Mouse (Mus musculus): Measurements from ENCODE around the gene Ddx4. TPM values are rescaled to one million over a fixed set of nuclear protein-coding genes. Genes with fewer than 3 reads are reported as not detected.
A peak's percentile ranks its signal among the peaks of the same experiment; 100 is the strongest.

Ddx4 gene
- polyA plus RNA-seq, 1 experiment, result 0.05 TPM

DNA sequence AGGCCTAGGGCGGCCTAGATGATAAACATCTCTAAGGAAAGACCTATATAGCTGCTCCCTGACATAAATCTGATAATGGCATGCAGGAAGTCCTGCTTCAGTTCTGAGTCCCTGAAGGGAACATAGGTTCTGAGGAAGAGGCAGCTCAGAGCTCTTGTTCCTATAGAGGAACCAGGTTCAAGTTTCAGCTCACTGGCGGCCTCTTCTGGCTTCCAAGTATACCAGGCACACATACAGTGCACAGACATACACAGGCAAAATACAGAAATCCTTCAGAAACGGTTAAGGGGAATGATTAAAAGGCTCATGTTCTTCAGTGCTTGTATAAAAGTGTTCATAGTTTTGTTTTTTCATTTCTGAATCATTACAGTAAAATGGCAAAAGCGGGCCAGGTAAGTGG, 25.9 kb upstream of the Ddx4 start:
- WGBS, result 96% methylated on average over 4 of the region's 4 CpGs
- TF ChIP-seq POLR2A (IDR thresholded peaks at IDR 0.05; ENCODE audit: low read depth, low read length) (no peak), CTCF (conservative IDR thresholded peaks at IDR 0.05; ENCODE audit: insufficient read depth, insufficient read length, low read depth, low read length) (no peak)
- no peak overlapping the region for H3K27ac ChIP-seq (ENCODE audit: insufficient read depth, low read depth, low read length)
- H3K36me3 ChIP-seq (ENCODE audit: control insufficient read depth, insufficient read depth, low read length), result no peaks in the 10 kb centered on the region
- H3K4me3 ChIP-seq (ENCODE audit: insufficient read depth, low read depth, low read length), result no peak overlapping the region
- no peaks in the 10 kb centered on the region for H3K27me3 ChIP-seq (replicated peaks; ENCODE audit: control insufficient read depth, insufficient read depth, low read length)
- no peak for DNase-seq
- no peaks in the 10 kb centered on the region for H3K4me1 ChIP-seq (ENCODE audit: control insufficient read depth, insufficient read depth, low read length)

DNA sequence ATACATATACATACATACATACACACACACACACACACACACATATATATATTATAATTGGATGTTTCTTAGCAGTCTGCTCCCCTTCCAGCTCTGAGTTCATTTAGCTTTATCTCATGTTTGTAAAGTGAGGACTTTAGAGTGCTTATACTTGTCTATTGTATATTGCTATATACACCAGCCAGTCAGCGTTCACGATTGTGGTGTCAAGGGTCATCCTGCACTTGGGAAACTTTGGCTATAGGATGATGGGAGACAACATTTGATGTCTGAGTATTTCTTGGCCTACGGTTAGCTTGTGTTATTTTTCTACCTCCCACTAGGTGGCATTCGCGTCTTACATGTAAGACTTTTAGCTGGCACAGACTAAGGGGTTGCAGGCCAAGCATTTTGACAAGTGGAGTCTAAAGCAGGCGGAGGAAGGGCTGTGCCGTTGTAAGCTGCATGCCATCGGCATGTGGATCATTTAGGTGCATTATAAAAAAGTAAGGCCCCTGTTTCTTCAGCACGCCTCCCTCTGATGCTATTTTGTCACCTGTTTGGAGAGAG, 21.7 kb upstream of the Ddx4 start:
- Histone ChIP-seq H3K36me3 (ENCODE audit: control insufficient read depth, insufficient read depth, low read length) (no peaks in the 10 kb centered on the region), H3K4me1 (ENCODE audit: control insufficient read depth, insufficient read depth, low read length) (no peaks in the 10 kb centered on the region), H3K27me3 (replicated peaks; ENCODE audit: control insufficient read depth, insufficient read depth, low read length) (no peaks in the 10 kb centered on the region), H3K4me3 (ENCODE audit: insufficient read depth, low read depth, low read length) (no peak overlapping the region), H3K27ac (ENCODE audit: insufficient read depth, low read depth, low read length) (no peak overlapping the region)
- no peak for TF ChIP-seq POLR2A (IDR thresholded peaks at IDR 0.05; ENCODE audit: low read depth, low read length)
- peak; percentile 72 for TF ChIP-seq CTCF (conservative IDR thresholded peaks at IDR 0.05; ENCODE audit: insufficient read depth, insufficient read length, low read depth, low read length)
- peak; percentile 82 for DNase-seq
- WGBS, result 6% methylated on average over 9 of the region's 9 CpGs

DNA sequence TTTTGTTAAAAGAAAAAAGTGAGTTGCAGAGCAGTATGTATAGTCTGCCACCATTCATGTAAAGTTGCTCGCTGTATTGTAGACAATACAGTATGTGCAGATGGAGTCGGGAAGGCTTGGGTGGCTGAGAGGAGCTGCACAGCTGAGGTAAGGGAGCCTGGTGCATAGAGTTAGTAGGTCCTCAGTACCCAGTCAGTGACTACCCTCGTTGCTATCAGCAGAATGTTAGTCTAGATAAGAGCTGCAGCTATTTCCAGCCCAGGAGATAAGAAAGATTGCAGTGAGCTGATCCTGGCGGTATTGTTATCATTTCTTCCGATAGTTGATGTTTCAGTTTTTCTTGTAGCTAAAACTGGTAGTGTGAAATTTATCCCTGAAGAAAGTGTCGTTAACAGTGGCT, 20.5 kb upstream of the Ddx4 start:
- 82% methylated on average over 6 of the region's 6 CpGs for WGBS
- Histone ChIP-seq H3K27me3 (replicated peaks; ENCODE audit: control insufficient read depth, insufficient read depth, low read length) (no peaks in the 10 kb centered on the region), H3K27ac (ENCODE audit: insufficient read depth, low read depth, low read length) (no peak overlapping the region), H3K4me1 (ENCODE audit: control insufficient read depth, insufficient read depth, low read length) (no peaks in the 10 kb centered on the region), H3K4me3 (ENCODE audit: insufficient read depth, low read depth, low read length) (no peak overlapping the region), H3K36me3 (ENCODE audit: control insufficient read depth, insufficient read depth, low read length) (no peaks in the 10 kb centered on the region)
- no peak for TF ChIP-seq POLR2A (IDR thresholded peaks at IDR 0.05; ENCODE audit: low read depth, low read length)
- no peak for TF ChIP-seq CTCF (conservative IDR thresholded peaks at IDR 0.05; ENCODE audit: insufficient read depth, insufficient read length, low read depth, low read length)
- no peak for DNase-seq

DNA sequence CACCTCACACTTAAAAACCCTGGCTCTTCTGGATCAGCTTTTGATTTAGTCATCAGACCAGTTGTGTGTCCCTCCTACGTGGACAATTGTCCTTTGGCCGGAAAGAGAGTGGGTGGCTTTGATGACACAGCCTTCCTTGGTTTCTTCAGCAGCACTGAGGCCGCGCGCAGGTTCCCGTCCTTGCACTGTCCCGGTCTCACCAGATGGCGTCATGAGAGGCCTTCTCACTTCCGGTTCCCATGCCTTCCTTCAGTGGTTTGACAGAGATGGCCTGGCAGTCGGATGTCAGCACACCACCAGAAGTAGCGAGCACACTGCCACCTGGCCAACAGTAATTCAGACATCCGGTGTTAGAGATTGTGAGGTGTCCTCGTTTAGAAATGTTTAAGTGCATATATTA, 19.4 kb upstream of the Ddx4 start:
- Histone ChIP-seq H3K27me3 (replicated peaks; ENCODE audit: control insufficient read depth, insufficient read depth, low read length) (no peaks in the 10 kb centered on the region), H3K27ac (ENCODE audit: insufficient read depth, low read depth, low read length) (no peak overlapping the region), H3K4me1 (ENCODE audit: control insufficient read depth, insufficient read depth, low read length) (no peaks in the 10 kb centered on the region), H3K4me3 (ENCODE audit: insufficient read depth, low read depth, low read length) (no peak overlapping the region), H3K36me3 (ENCODE audit: control insufficient read depth, insufficient read depth, low read length) (no peaks in the 10 kb centered on the region; the same call in 1 of the 2 replicates)
- TF ChIP-seq POLR2A (IDR thresholded peaks at IDR 0.05; ENCODE audit: low read depth, low read length) (no peak), CTCF (conservative IDR thresholded peaks at IDR 0.05; ENCODE audit: insufficient read depth, insufficient read length, low read depth, low read length) (no peak)
- no peak for DNase-seq
- WGBS, result 79% methylated on average over 13 of the region's 13 CpGs

DNA sequence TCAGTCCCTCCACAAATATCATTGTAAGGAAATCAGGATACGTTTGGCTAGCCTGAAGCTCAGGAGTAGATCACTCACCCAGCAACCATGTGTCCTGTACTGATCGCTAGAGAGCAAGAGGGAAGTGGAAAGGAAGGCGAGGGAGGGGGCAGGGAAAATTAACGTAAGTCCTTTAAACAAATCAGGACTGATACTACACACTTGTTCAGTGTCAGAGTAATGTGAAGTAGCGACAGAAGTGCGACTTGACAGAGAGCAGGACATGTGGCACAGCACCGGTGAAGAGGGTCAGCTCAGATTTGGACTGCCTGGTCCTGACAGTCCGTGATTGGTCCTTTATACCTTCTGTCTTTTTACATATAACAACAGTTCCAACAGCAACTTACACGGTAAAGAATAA, 14.9 kb upstream of the Ddx4 start:
- TF ChIP-seq POLR2A (IDR thresholded peaks at IDR 0.05; ENCODE audit: low read depth, low read length), result no peak
- TF ChIP-seq CTCF (conservative IDR thresholded peaks at IDR 0.05; ENCODE audit: insufficient read depth, insufficient read length, low read depth, low read length), result no peak
- 85% methylated on average over 9 of the region's 9 CpGs for WGBS
- H3K4me3 ChIP-seq (ENCODE audit: insufficient read depth, low read depth, low read length), result no peak overlapping the region
- no peak for DNase-seq
- H3K36me3 ChIP-seq (ENCODE audit: control insufficient read depth, insufficient read depth, low read length), result no peaks in the 10 kb centered on the region; the same call in 1 of the 2 replicates
- no peak overlapping the region for H3K27ac ChIP-seq (ENCODE audit: insufficient read depth, low read depth, low read length)
- no peaks in the 10 kb centered on the region for H3K4me1 ChIP-seq (ENCODE audit: control insufficient read depth, insufficient read depth, low read length)
- no peaks in the 10 kb centered on the region for H3K27me3 ChIP-seq (replicated peaks; ENCODE audit: control insufficient read depth, insufficient read depth, low read length)

DNA sequence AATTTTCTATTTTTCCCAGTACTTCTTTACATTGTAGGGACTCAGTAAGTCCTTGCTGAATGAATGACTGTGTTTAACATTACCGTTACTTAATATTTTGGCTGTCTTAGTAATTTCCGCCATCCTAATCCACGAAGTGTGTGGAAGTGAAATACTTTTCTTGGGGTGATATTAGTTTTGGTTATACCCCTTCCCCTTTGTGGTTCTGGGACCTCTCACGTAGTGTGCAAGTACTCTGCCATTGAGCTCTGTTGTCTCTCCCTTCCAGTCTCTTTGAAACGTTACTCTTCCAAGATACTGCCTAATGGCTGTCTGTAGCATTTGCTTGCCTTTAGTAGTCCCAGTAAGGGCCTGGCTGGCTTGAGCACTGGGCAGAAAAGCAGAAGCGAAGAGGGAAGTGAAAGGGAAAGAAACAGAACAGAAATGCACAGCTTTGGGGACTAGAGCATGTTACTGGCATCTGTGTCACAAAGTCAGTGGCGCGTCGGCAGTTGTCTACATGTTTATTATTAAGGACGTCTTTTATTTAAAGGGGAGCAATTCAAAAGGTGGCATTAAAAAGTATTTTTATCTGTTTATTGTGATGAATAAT, 14.3 kb upstream of the Ddx4 start:
- H3K4me1 ChIP-seq (ENCODE audit: control insufficient read depth, insufficient read depth, low read length), result no peaks in the 10 kb centered on the region; the same call in 1 of the 2 replicates
- 87% methylated on average over 10 of the region's 10 CpGs for WGBS
- no peak overlapping the region for H3K27ac ChIP-seq (ENCODE audit: insufficient read depth, low read depth, low read length)
- H3K4me3 ChIP-seq (ENCODE audit: insufficient read depth, low read depth, low read length), result no peak overlapping the region
- TF ChIP-seq POLR2A (IDR thresholded peaks at IDR 0.05; ENCODE audit: low read depth, low read length) (no peak), CTCF (conservative IDR thresholded peaks at IDR 0.05; ENCODE audit: insufficient read depth, insufficient read length, low read depth, low read length) (no peak)
- no peaks in the 10 kb centered on the region for H3K27me3 ChIP-seq (replicated peaks; ENCODE audit: control insufficient read depth, insufficient read depth, low read length)
- DNase-seq, result no peak
- H3K36me3 ChIP-seq (ENCODE audit: control insufficient read depth, insufficient read depth, low read length), result no peaks in the 10 kb centered on the region; the same call in 1 of the 2 replicates

DNA sequence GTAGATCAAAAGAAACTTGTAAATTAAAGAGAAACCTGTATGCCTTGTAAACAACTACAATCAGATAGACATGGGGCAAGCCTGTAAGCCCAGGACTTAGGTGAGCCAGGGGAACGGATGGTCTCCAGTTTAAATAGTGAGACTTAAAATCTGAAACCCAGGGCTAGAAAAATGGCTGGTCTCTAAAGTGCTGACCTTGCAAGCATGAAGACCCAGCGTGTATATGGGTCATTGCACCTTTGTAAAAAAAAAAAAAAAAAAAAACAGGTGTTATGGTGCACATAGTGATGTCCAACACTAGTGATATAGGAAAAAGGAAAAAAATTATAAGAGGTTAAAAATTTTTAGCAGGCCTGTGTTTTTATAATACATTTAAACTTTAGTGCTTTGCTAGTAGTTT, 9.4 kb upstream of the Ddx4 start:
- Histone ChIP-seq H3K36me3 (ENCODE audit: control insufficient read depth, insufficient read depth, low read length) (no peaks in the 10 kb centered on the region), H3K27me3 (replicated peaks; ENCODE audit: control insufficient read depth, insufficient read depth, low read length) (no peaks in the 10 kb centered on the region), H3K4me1 (ENCODE audit: control insufficient read depth, insufficient read depth, low read length) (peaks cover 3% of the 10 kb centered on the region; the same call in 1 of the 2 replicates), H3K27ac (ENCODE audit: insufficient read depth, low read depth, low read length) (no peak overlapping the region), H3K4me3 (ENCODE audit: insufficient read depth, low read depth, low read length) (no peak overlapping the region)
- WGBS, result 54% methylated on average over 2 of the region's 2 CpGs
- no peak for TF ChIP-seq CTCF (conservative IDR thresholded peaks at IDR 0.05; ENCODE audit: insufficient read depth, insufficient read length, low read depth, low read length)
- no peak for TF ChIP-seq POLR2A (IDR thresholded peaks at IDR 0.05; ENCODE audit: low read depth, low read length)
- DNase-seq, result no peak
